Mouse (Mus musculus) skeletal muscle tissue, adult 2 months (tissue): Measurements from ENCODE around the gene Mast2.
A peak's percentile ranks its signal among the peaks of the same experiment; 100 is the strongest.

Experiments used
- DNase-seq: peaks from one replicate; pipeline ENCODE4 v3.0.0-alpha.2; 2012; ENCODE audit warnings: low read depth, low spot score

Gene Mast2

GRCm38 (mm10) chr4:116406668-116407067 is 57.3 kb downstream of the Mast2 start:
- DNase-seq = no peak

GRCm38 (mm10) chr4:116405955-116406351 is 58.0 kb downstream of the Mast2 start:
- no peak for DNase-seq

- no peak for DNase-seq
Measured at GRCm38 (mm10) chr4:116405276-116405954, 58.6 kb downstream of the Mast2 start.

GRCm38 (mm10) chr4:116403884-116404283 is 60.1 kb downstream of the Mast2 start:
- peak; percentile 25 for DNase-seq

GRCm38 (mm10) chr4:116402708-116403107 is 61.3 kb downstream of the Mast2 start:
- DNase-seq = no peak

- DNase-seq = no peak
Measured at GRCm38 (mm10) chr4:116398051-116398450, 65.9 kb downstream of the Mast2 start.

- DNase-seq = peak; percentile 27
Measured at GRCm38 (mm10) chr4:116377973-116378667, 85.9 kb downstream of the Mast2 start.

- DNase-seq = peak; percentile 92
Measured at GRCm38 (mm10) chr4:116371676-116372075, 92.3 kb downstream of the Mast2 start.

- DNase-seq = no peak
Measured at GRCm38 (mm10) chr4:116358099-116358498, 105.9 kb downstream of the Mast2 start.

- no peak for DNase-seq
Measured at GRCm38 (mm10) chr4:116352919-116353318, 111.1 kb downstream of the Mast2 start.

GRCm38 (mm10) chr4:116352496-116352895 is 111.5 kb downstream of the Mast2 start:
- no peak for DNase-seq

GRCm38 (mm10) chr4:116342119-116342518 is 121.9 kb downstream of the Mast2 start:
- DNase-seq = peak; percentile 21

GRCm38 (mm10) chr4:116336294-116336693 is 127.7 kb downstream of the Mast2 start:
- DNase-seq = no peak

GRCm38 (mm10) chr4:116329256-116329655 is 134.7 kb downstream of the Mast2 start:
- DNase-seq = no peak

GRCm38 (mm10) chr4:116322127-116322526 is 141.9 kb downstream of the Mast2 start:
- peak; percentile 29 for DNase-seq

GRCm38 (mm10) chr4:116317575-116317974 is 146.4 kb downstream of the Mast2 start:
- DNase-seq = no peak

- DNase-seq = peak; percentile 55
Measured at GRCm38 (mm10) chr4:116304551-116304950, 159.4 kb downstream of the Mast2 start.

- DNase-seq = peak; percentile 74
Measured at GRCm38 (mm10) chr4:116300878-116301355, 163.1 kb downstream of the Mast2 start.

- no peak for DNase-seq
Measured at GRCm38 (mm10) chr4:116293296-116293695, 170.7 kb downstream of the Mast2 start.

GRCm38 (mm10) chr4:116291561-116291960 is 172.4 kb downstream of the Mast2 start:
- DNase-seq = no peak

GRCm38 (mm10) chr4:116282211-116282610 is 181.8 kb downstream of the Mast2 start:
- no peak for DNase-seq

GRCm38 (mm10) chr4:116268220-116268619 is 195.8 kb downstream of the Mast2 start:
- DNase-seq = no peak
